Mouse (Mus musculus) embryonic facial prominence, embryonic 14.5 days (tissue): ENCODE results near the gene Fabp6. TPM values are rescaled to one million over a fixed set of nuclear protein-coding genes. Genes with fewer than 3 reads are reported as not detected.

ENCODE experiments used
- ATAC-seq: fragments of 200-750 bp; cut with Nextera tagmentation; 2 replicates; pipeline ENCODE4 v1.8.0; 2017; ENCODE audit warnings: low read depth, moderate number of reproducible peaks, moderate TSS enrichment
- DNase-seq: peaks from one replicate; pipeline ENCODE4 v3.0.0-alpha.2; 2015; ENCODE audit warnings: low spot score
- H3K27ac ChIP-seq: fragments of 300-500 bp; sonication (generic); replicated peaks from 2 replicates; pipeline ENCODE4 v1.5.1; 2014; ENCODE audit warnings: low read depth, mild to moderate bottlenecking, low read length, moderate library complexity
- H3K27me3 ChIP-seq: fragments of 300-500 bp; sonication (generic); replicated peaks from 2 replicates; pipeline ENCODE4 v1.6.1; 2014; ENCODE audit warnings: low read length; ENCODE audit not compliant: control insufficient read depth, insufficient read depth
- H3K36me3 ChIP-seq: fragments of 300-500 bp; sonication (generic); 2 replicates; pipeline ENCODE4 v1.6.1; 2014; ENCODE audit warnings: low read length, mixed read lengths; ENCODE audit not compliant: control insufficient read depth, insufficient read depth
- H3K4me1 ChIP-seq: fragments of 300-500 bp; sonication (generic); 2 replicates; pipeline ENCODE4 v1.6.1; 2014; ENCODE audit warnings: antibody characterized with exemption, low read length; ENCODE audit not compliant: control insufficient read depth, insufficient read depth
- H3K4me2 ChIP-seq: fragments of 300-500 bp; sonication (generic); 2 replicates; pipeline ENCODE4 v1.6.1; 2014; ENCODE audit warnings: low read depth, mild to moderate bottlenecking, low read length, moderate library complexity, mixed read lengths
- H3K4me3 ChIP-seq: fragments of 300-500 bp; sonication (generic); 2 replicates; pipeline ENCODE4 v1.5.1; 2014; ENCODE audit warnings: low read depth, mild to moderate bottlenecking, low read length
- H3K9ac ChIP-seq: fragments of 300-500 bp; sonication (generic); 2 replicates; pipeline ENCODE4 v1.6.1; 2014; ENCODE audit warnings: low read depth, mild to moderate bottlenecking, low read length, moderate library complexity, mixed read lengths
- H3K9me3 ChIP-seq: fragments of 300-500 bp; sonication (generic); 2 replicates; pipeline ENCODE4 v1.6.1; 2016; ENCODE audit warnings: low read length; ENCODE audit not compliant: control insufficient read depth
- WGBS: fragments of 180-500 bp; shearing (Covaris S2); extraction: QIAGEN DNeasy Blood & Tissue Kit; methylation state at CpG from one replicate; pipeline ENCODE4 v1.1.7; 2014; 5-methylcytosine and 5-hydroxymethylcytosine counted together
- polyA plus RNA-seq: library from polyadenylated mRNA; unstranded; fragments of >200 nt; fragmentation: Nextera tagmentation; extraction: Ambion mirVana; gene quantifications from 2 replicates; pipeline ENCODE4 v1.2.1, GENCODE M21; 2014

Gene Fabp6
- polyA plus RNA-seq, 1 experiment from 2014 or later = not detected

DNA sequence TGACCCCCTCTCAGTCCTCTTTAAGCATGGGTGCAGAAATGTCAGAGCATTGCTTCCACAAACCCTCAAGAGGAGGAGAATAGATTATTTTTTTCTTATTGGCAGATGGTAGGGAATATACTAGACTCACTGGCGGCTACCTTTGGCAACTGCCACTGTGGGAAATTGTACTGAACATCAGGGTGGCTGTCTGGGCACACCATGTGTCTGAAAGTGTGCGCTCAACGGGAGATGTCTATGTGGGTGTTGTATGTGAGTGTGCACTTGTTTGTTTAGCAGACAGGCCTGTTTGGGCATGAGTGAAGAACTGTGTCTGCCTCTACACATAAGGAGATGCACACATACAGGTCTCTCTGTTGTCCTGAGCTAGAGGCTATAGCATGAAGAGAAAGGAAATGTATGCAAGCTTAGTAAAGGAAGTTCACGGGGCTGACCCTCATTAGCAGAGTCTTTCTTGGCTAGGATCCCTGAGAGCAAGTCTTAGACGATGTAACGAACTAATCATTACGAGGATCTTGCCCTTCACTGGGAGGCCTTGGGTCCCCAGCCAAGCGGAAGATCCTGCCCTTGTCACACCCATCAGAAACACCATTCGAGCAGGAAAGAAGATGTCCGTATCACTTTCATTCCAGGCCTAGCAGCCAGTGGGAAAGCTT, 8.8 kb upstream of the Fabp6 start:
- Histone ChIP-seq H3K36me3 (no peaks in the 10 kb centered on the region), H3K9ac (no peak overlapping the region), H3K27me3 (no peaks in the 10 kb centered on the region), H3K9me3 (no peaks in the 10 kb centered on the region), H3K4me1 (peaks cover 7% of the 10 kb centered on the region; the same call in 1 of the 2 replicates), H3K4me3 (no peak overlapping the region), H3K4me2 (no peak overlapping the region), H3K27ac (no peak overlapping the region)
- 80% methylated on average over 10 of the region's 10 CpGs for WGBS
- no peak for ATAC-seq
- peak; percentile 29 for DNase-seq

DNA sequence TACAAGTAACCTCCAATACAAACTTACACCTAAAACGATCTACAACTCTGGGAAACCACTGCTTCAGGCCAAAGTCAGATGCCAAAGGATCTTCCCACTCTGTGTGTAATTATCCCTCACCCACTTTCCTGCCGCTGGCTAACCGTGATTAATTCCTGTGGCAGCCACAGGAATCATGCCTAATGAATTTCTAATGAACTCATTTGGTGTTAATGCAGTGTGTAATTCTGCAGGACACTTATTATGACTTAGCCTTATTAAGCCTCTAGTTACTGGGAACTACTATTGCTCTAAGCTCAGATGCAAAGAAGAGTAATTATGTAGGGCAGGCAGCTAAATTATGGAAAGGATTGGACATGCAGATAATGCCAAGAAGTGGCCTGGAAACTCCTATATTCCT, 7.1 kb upstream of the Fabp6 start:
- no peak overlapping the region for H3K4me2 ChIP-seq
- no peak overlapping the region for H3K27ac ChIP-seq
- no peaks in the 10 kb centered on the region for H3K9me3 ChIP-seq
- no peak overlapping the region for H3K4me3 ChIP-seq
- no peak overlapping the region for H3K9ac ChIP-seq
- DNase-seq (no peak), ATAC-seq (no peak)
- WGBS = 63% methylated on average over 3 of the region's 3 CpGs
- peaks cover 7% of the 10 kb centered on the region; the same call in 1 of the 2 replicates for H3K4me1 ChIP-seq
- H3K27me3 ChIP-seq = no peaks in the 10 kb centered on the region
- no peaks in the 10 kb centered on the region for H3K36me3 ChIP-seq

- Histone ChIP-seq H3K9me3 (no peaks in the 10 kb centered on the region), H3K27ac (no peak overlapping the region), H3K9ac (no peak overlapping the region), H3K4me1 (no peaks in the 10 kb centered on the region), H3K4me3 (no peak overlapping the region), H3K36me3 (no peaks in the 10 kb centered on the region), H3K27me3 (no peaks in the 10 kb centered on the region), H3K4me2 (no peak overlapping the region)
- DNase-seq (no peak), ATAC-seq (no peak)
- 84% methylated on average over 6 of the region's 6 CpGs for WGBS
Measured at GRCm38 (mm10) chr11:43605859-43606258, 4.5 kb upstream of the Fabp6 start.

DNA sequence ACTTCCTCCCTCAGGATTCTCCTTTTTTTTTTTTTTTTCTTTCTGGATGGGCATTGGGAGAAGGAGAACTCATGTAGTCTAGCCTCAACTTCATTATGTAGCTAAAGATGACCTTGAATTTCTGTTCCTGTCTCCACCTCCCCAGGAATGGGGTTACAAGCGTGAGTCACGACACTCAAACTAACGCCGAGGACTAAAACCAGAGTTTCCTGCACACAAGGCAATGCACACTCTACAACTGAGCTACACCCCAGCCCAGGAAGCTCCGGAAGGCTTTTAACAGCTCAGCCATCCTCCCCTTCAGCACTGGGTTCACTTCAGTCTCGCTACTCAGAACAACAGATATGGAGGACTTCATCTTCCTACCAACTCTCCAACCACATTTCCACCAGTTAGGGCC, 3.6 kb upstream of the Fabp6 start:
- DNase-seq = no peak
- no peak overlapping the region for H3K9ac ChIP-seq
- no peak for ATAC-seq
- no peaks in the 10 kb centered on the region for H3K36me3 ChIP-seq
- H3K4me2 ChIP-seq = no peak overlapping the region
- H3K4me3 ChIP-seq = no peak overlapping the region
- H3K9me3 ChIP-seq = no peaks in the 10 kb centered on the region
- H3K4me1 ChIP-seq = no peaks in the 10 kb centered on the region
- no peaks in the 10 kb centered on the region for H3K27me3 ChIP-seq
- H3K27ac ChIP-seq = no peak overlapping the region
- WGBS = 85% methylated on average over 6 of the region's 6 CpGs

DNA sequence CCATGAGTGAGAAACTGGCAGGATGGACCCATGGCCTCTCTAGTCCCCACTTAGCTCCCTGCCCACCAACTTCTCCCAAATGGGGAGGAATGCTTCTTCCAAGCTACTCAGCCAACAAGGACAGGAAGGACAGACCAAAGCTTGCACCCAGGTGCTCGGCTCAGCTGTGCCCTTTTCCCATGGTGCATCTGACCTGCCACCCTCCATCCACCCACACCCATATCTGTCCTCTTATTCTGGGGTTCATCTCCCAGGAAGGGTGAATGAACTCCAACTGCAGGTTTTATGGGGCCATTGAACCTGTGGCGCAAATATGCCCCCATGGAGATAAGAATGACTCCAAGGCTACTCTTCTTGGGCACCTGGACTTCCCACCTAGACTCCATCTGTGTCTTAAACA, 2.9 kb upstream of the Fabp6 start:
- H3K36me3 ChIP-seq = no peaks in the 10 kb centered on the region
- H3K27ac ChIP-seq = no peak overlapping the region
- no peaks in the 10 kb centered on the region for H3K27me3 ChIP-seq
- no peaks in the 10 kb centered on the region for H3K9me3 ChIP-seq
- H3K4me1 ChIP-seq = no peaks in the 10 kb centered on the region
- no peak for ATAC-seq
- DNase-seq = no peak
- no peak overlapping the region for H3K4me3 ChIP-seq
- 81% methylated on average over 2 of the region's 2 CpGs for WGBS
- no peak overlapping the region for H3K9ac ChIP-seq
- H3K4me2 ChIP-seq = no peak overlapping the region

- no peaks in the 10 kb centered on the region for H3K4me1 ChIP-seq
- no peak overlapping the region for H3K27ac ChIP-seq
- H3K4me3 ChIP-seq = no peak overlapping the region
- H3K27me3 ChIP-seq = no peaks in the 10 kb centered on the region
- no peaks in the 10 kb centered on the region for H3K9me3 ChIP-seq
- DNase-seq (no peak), ATAC-seq (no peak)
- no peak overlapping the region for H3K4me2 ChIP-seq
- 76% methylated on average over 6 of the region's 6 CpGs for WGBS
- H3K9ac ChIP-seq = no peak overlapping the region
- H3K36me3 ChIP-seq = peaks cover 17% of the 10 kb centered on the region
Measured at GRCm38 (mm10) chr11:43589530-43590072, 11.7 kb downstream of the Fabp6 start.

- ATAC-seq (no peak), DNase-seq (peak; percentile 82)
- H3K27me3 ChIP-seq = no peaks in the 10 kb centered on the region
- H3K27ac ChIP-seq = no peak within 1 kb of the TSS
- no peaks in the 10 kb centered on the region for H3K4me1 ChIP-seq
- no peak within 1 kb of the TSS for H3K4me3 ChIP-seq
- H3K36me3 ChIP-seq = peaks cover 31% of the 10 kb centered on the region
- no peak within 1 kb of the TSS for H3K9ac ChIP-seq
- no peak within 1 kb of the TSS for H3K4me2 ChIP-seq
- WGBS = 68% methylated on average over 7 of the region's 7 CpGs
- no peaks in the 10 kb centered on the region for H3K9me3 ChIP-seq
Measured at GRCm38 (mm10) chr11:43586324-43587090, 14.8 kb downstream of the Fabp6 start, which contains the start of gene 4933415A04Rik. Gene 4933415A04Rik, plus strand, starts transcription at chr11:43587040.

DNA sequence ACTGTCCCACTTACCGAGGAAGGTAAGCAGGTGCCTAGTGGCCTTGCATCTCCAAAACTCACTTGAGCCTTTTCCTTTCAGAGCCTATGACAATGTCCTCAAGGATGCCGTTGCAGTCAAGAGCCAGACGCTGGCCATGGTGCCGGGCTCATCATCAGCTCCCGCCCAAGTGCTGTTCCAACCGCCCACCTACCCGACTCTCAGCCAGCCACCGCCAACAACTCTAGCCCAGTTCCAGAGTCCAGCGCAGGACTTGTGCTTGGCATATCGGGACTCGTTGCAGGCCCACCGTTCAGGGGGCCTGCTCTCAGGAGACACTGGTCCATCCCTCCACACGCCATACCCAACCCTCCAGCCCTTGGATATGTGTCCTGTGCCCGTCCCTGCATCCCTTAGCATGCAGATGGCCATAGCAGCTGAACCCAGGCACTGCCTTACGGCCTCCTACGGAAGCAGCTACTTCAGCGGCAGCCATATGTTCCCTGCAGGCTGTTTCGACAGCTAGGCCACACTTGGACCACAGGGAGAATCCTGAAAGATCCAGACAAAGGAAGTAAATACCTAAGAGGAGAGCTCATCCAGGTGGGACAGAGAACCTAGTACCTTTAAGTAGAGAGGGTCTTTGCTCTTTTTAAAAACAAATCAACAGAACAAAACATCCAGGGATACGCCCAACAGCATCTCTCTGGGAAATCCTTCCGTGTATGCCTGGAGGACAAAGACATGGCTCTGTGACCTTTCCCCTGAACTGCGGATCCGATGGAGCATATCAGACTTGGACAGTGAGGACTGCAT, 15.9 kb downstream of the Fabp6 start:
- 90% methylated on average over 22 of the region's 22 CpGs for WGBS
- H3K27ac ChIP-seq = no peak overlapping the region
- H3K27me3 ChIP-seq = no peaks in the 10 kb centered on the region
- ATAC-seq (no peak), DNase-seq (no peak)
- peaks cover 31% of the 10 kb centered on the region for H3K36me3 ChIP-seq
- no peak overlapping the region for H3K4me3 ChIP-seq
- no peaks in the 10 kb centered on the region for H3K4me1 ChIP-seq
- H3K9me3 ChIP-seq = no peaks in the 10 kb centered on the region
- H3K4me2 ChIP-seq = no peak overlapping the region
- no peak overlapping the region for H3K9ac ChIP-seq
